Mouse (Mus musculus): Measurements from ENCODE around the gene Rbmxl2. TPM values are rescaled to one million over a fixed set of nuclear protein-coding genes. Genes with fewer than 3 reads are reported as not detected.

Rbmxl2 gene
- polyA plus RNA-seq, 2 experiments: not detected

DNA sequence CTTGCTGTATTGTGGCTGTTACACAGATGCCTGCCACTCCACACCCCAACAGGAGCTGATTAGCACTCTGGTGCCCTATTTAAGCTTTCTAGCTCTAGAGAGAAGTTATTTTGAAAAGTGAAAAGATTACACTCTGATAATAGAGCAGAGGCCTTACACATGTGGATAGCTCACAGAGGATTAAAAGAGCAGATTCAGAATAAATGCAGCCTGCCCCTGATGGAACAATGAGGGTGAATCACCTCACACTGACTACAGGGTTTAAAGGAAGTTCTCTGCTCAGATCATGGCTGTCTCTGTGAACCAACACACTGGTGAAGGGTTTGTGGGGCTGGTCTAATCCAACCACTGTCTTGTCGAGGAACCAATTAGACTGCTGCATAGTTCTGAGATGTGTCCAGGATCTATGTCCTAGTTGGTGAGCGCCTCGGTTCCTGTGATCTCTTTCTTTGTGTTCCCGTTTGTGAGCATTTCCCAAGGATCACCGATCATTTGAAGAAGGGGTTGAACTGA lies 32.2 kb downstream of the Rbmxl2 start:
- H3K36me3 ChIP-seq (replicated peaks; ENCODE audit: control insufficient read depth, insufficient read depth, low read depth): no peaks in the 10 kb centered on the region
- H3K27me3 ChIP-seq (ENCODE audit: control insufficient read depth, insufficient read depth, low read length): no peaks in the 10 kb centered on the region
- H3K27ac ChIP-seq: no peak overlapping the region
- DNase-seq (ENCODE audit: low read depth in 3 of 3, low spot score in 3 of 3): no peak
- H3K4me2 ChIP-seq (ENCODE audit: low read depth): no peak overlapping the region
- H3K4me3 ChIP-seq (ENCODE audit: insufficient read depth in 1 of 2, low read depth in 2 of 2, low read length in 2 of 2): no peak overlapping the region
- no peak for TF ChIP-seq CTCF (IDR thresholded peaks at IDR 0.05; ENCODE audit: low read depth)
- TF ChIP-seq EP300 (IDR thresholded peaks at IDR 0.05; ENCODE audit: low read depth): no peak
- H3K9me3 ChIP-seq (ENCODE audit: control insufficient read depth, low read length): no peaks in the 10 kb centered on the region
- H3K9ac ChIP-seq (replicated peaks): no peak overlapping the region
- no peak for ATAC-seq (ENCODE audit: insufficient read depth)
- WGBS (ENCODE audit: insufficient replicate concordance): 59% methylated on average over 5 of the region's 5 CpGs
- no peaks in the 10 kb centered on the region for H3K4me1 ChIP-seq (replicated peaks; ENCODE audit: control insufficient read depth in 2 of 2, insufficient read depth in 2 of 2, low read length in 1 of 2)

- WGBS (ENCODE audit: insufficient replicate concordance): 52% methylated on average over 5 of the region's 5 CpGs
- H3K9me3 ChIP-seq (ENCODE audit: control insufficient read depth, low read length): no peaks in the 10 kb centered on the region
- ATAC-seq (ENCODE audit: insufficient read depth): no peak
- H3K9ac ChIP-seq (replicated peaks): no peak overlapping the region
- no peaks in the 10 kb centered on the region for H3K27me3 ChIP-seq (ENCODE audit: control insufficient read depth, insufficient read depth, low read length)
- no peak for DNase-seq (ENCODE audit: low read depth in 3 of 3, low spot score in 3 of 3)
- H3K27ac ChIP-seq: no peak overlapping the region
- H3K4me2 ChIP-seq (ENCODE audit: low read depth): no peak overlapping the region
- H3K4me3 ChIP-seq (ENCODE audit: insufficient read depth in 1 of 2, low read depth in 2 of 2, low read length in 2 of 2): no peak overlapping the region
- H3K36me3 ChIP-seq (replicated peaks; ENCODE audit: control insufficient read depth, insufficient read depth, low read depth): no peaks in the 10 kb centered on the region
- TF ChIP-seq CTCF (IDR thresholded peaks at IDR 0.05; ENCODE audit: low read depth): no peak
- TF ChIP-seq EP300 (IDR thresholded peaks at IDR 0.05; ENCODE audit: low read depth): no peak
- no peaks in the 10 kb centered on the region for H3K4me1 ChIP-seq (replicated peaks; ENCODE audit: control insufficient read depth in 2 of 2, insufficient read depth in 2 of 2, low read length in 1 of 2)
Observed at GRCm38 (mm10) chr7:107250211-107250985, 41.2 kb downstream of the Rbmxl2 start.

GRCm38 (mm10) chr7:107253355-107253754 lies 44.1 kb downstream of the Rbmxl2 start:
- no peak overlapping the region for H3K27ac ChIP-seq
- H3K9me3 ChIP-seq (ENCODE audit: control insufficient read depth, low read length): no peaks in the 10 kb centered on the region

DNA sequence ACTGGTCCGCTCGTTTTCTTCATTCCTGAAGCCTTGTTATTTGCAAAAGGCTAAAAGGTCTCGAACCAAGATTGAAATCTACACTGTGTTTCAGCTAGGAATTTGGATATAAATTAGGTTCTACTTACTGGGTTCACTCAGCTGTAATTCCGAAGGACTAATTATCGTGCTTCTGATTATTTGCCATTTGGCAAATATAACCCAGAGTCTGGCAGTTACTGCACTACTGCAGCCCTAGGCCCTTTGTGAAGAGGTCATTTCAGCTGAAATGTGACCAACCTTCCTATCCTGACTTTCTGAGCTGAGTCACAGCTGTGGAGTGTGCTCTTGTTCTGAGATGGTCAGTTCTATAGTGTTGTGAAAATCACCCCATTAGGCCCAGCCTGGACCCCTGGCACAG lies 50.7 kb downstream of the Rbmxl2 start:
- DNase-seq (ENCODE audit: low read depth in 3 of 3, low spot score in 3 of 3): no peak
- H3K9ac ChIP-seq (replicated peaks): no peak overlapping the region
- H3K36me3 ChIP-seq (replicated peaks; ENCODE audit: control insufficient read depth, insufficient read depth, low read depth): no peaks in the 10 kb centered on the region
- WGBS (ENCODE audit: insufficient replicate concordance): 58% methylated on average over 5 of the region's 5 CpGs
- H3K4me3 ChIP-seq (ENCODE audit: insufficient read depth in 1 of 2, low read depth in 2 of 2, low read length in 2 of 2): no peak overlapping the region
- no peaks in the 10 kb centered on the region for H3K9me3 ChIP-seq (ENCODE audit: control insufficient read depth, low read length)
- ATAC-seq (ENCODE audit: insufficient read depth): no peak
- H3K4me2 ChIP-seq (ENCODE audit: low read depth): no peak overlapping the region
- H3K27ac ChIP-seq: no peak overlapping the region
- TF ChIP-seq EP300 (IDR thresholded peaks at IDR 0.05; ENCODE audit: low read depth) (no peak), CTCF (IDR thresholded peaks at IDR 0.05; ENCODE audit: low read depth) (no peak)
- H3K4me1 ChIP-seq (replicated peaks; ENCODE audit: control insufficient read depth in 2 of 2, insufficient read depth in 2 of 2, low read length in 1 of 2): no peaks in the 10 kb centered on the region
- no peaks in the 10 kb centered on the region for H3K27me3 ChIP-seq (ENCODE audit: control insufficient read depth, insufficient read depth, low read length)

More at GRCm38 (mm10) chr7:107253355-107253754, 44.1 kb downstream of the Rbmxl2 start:
- no peaks in the 10 kb centered on the region for H3K36me3 ChIP-seq (replicated peaks; ENCODE audit: control insufficient read depth, insufficient read depth, low read depth)
- H3K4me3 ChIP-seq (ENCODE audit: insufficient read depth in 1 of 2, low read depth in 2 of 2, low read length in 2 of 2): no peak overlapping the region
- H3K4me1 ChIP-seq (replicated peaks; ENCODE audit: control insufficient read depth in 2 of 2, insufficient read depth in 2 of 2, low read length in 1 of 2): no peaks in the 10 kb centered on the region
- ATAC-seq (ENCODE audit: insufficient read depth): no peak
- H3K27me3 ChIP-seq (ENCODE audit: control insufficient read depth, insufficient read depth, low read length): no peaks in the 10 kb centered on the region
- no peak for DNase-seq (ENCODE audit: low read depth in 3 of 3, low spot score in 3 of 3)
- WGBS (ENCODE audit: insufficient replicate concordance): 66% methylated on average over 3 of the region's 3 CpGs
- TF ChIP-seq EP300 (IDR thresholded peaks at IDR 0.05; ENCODE audit: low read depth) (no peak), CTCF (IDR thresholded peaks at IDR 0.05; ENCODE audit: low read depth) (no peak)
- no peak overlapping the region for H3K4me2 ChIP-seq (ENCODE audit: low read depth)
- H3K9ac ChIP-seq (replicated peaks): no peak overlapping the region

Other genes starting within 250 kb of the Rbmxl2 start
- gene Olfr6, start 245.5 kb upstream of the Rbmxl2 start, polyA plus RNA-seq (2012; rRNA removed): not detected in 2 replicates
- not detected in 2 replicates for gene Olfr6, start 245.5 kb upstream of the Rbmxl2 start, polyA plus RNA-seq (2014; fragmentation: Nextera tagmentation; extraction: Ambion mirVana)
- not detected in 2 replicates for gene Olfr711, start 234.0 kb upstream of the Rbmxl2 start, polyA plus RNA-seq (2012; rRNA removed)
- gene Olfr711, start 234.0 kb upstream of the Rbmxl2 start, polyA plus RNA-seq (2014; fragmentation: Nextera tagmentation; extraction: Ambion mirVana): not detected in 2 replicates
- gene Olfr2, start 203.4 kb upstream of the Rbmxl2 start, polyA plus RNA-seq (2012; rRNA removed): not detected in 2 replicates
- not detected in 2 replicates for gene Olfr2, start 203.4 kb upstream of the Rbmxl2 start, polyA plus RNA-seq (2014; fragmentation: Nextera tagmentation; extraction: Ambion mirVana)
- gene Olfr713, start 178.3 kb upstream of the Rbmxl2 start, polyA plus RNA-seq (2012; rRNA removed): not detected in 2 replicates
- gene Olfr713, start 178.3 kb upstream of the Rbmxl2 start, polyA plus RNA-seq (2014; fragmentation: Nextera tagmentation; extraction: Ambion mirVana): not detected in 2 replicates
- gene Olfr714, start 138.5 kb upstream of the Rbmxl2 start, polyA plus RNA-seq (2012; rRNA removed): not detected in 2 replicates
- gene Olfr714, start 138.5 kb upstream of the Rbmxl2 start, polyA plus RNA-seq (2014; fragmentation: Nextera tagmentation; extraction: Ambion mirVana): not detected in 2 replicates
- gene Olfr17, start 116.2 kb upstream of the Rbmxl2 start, polyA plus RNA-seq (2012; rRNA removed): not detected in 2 replicates
- not detected in 2 replicates for gene Olfr17, start 116.2 kb upstream of the Rbmxl2 start, polyA plus RNA-seq (2014; fragmentation: Nextera tagmentation; extraction: Ambion mirVana)
- not detected in 2 replicates for gene Olfr715b, start 99.1 kb upstream of the Rbmxl2 start, polyA plus RNA-seq (2012; rRNA removed)
- not detected in 2 replicates for gene Olfr715b, start 99.1 kb upstream of the Rbmxl2 start, polyA plus RNA-seq (2014; fragmentation: Nextera tagmentation; extraction: Ambion mirVana)
- not detected in 2 replicates for gene Olfr715, start 78.4 kb upstream of the Rbmxl2 start, polyA plus RNA-seq (2012; rRNA removed)
- not detected in 2 replicates for gene Olfr715, start 78.4 kb upstream of the Rbmxl2 start, polyA plus RNA-seq (2014; fragmentation: Nextera tagmentation; extraction: Ambion mirVana)
- gene Olfr716, start 71.1 kb upstream of the Rbmxl2 start, polyA plus RNA-seq (2012; rRNA removed): not detected in 2 replicates
- gene Olfr716, start 71.1 kb upstream of the Rbmxl2 start, polyA plus RNA-seq (2014; fragmentation: Nextera tagmentation; extraction: Ambion mirVana): not detected in 2 replicates
- gene Nlrp14, start 42.5 kb upstream of the Rbmxl2 start, polyA plus RNA-seq (2012; rRNA removed): not detected in 2 replicates
- not detected in 2 replicates for gene Nlrp14, start 42.5 kb upstream of the Rbmxl2 start, polyA plus RNA-seq (2014; fragmentation: Nextera tagmentation; extraction: Ambion mirVana)
- 0.10 and 0.16 TPM in 2 replicates for gene Syt9, start 161.3 kb downstream of the Rbmxl2 start, polyA plus RNA-seq (2012; rRNA removed)
- 0.13 and 0.30 TPM in 2 replicates for gene Syt9, start 161.3 kb downstream of the Rbmxl2 start, polyA plus RNA-seq (2014; fragmentation: Nextera tagmentation; extraction: Ambion mirVana)